Mouse (Mus musculus): ENCODE results near the gene Ipcef1.

- TF ChIP-seq CTCF (IDR thresholded peaks at IDR 0.05; ENCODE audit: low read depth), result no peak
- TF ChIP-seq EP300 (IDR thresholded peaks at IDR 0.05; ENCODE audit: low read depth), result no peak
Measured at GRCm38 (mm10) chr10:6980236-6980635, 72.0 kb downstream of the Ipcef1 start.
